Mouse (Mus musculus) testis, postnatal 14 days (tissue): ENCODE measurements around the gene Akr1c14.
"Not testable (repeated sequence)": the region's sequence is repeated elsewhere in the genome, so short reads cannot be mapped to it uniquely, and the experiment has no call there.

Experiments
- DNase-seq: peaks from one replicate; pipeline ENCODE4 v3.0.0; 2021; ENCODE audit warnings: low spot score

Gene Akr1c14

DNA sequence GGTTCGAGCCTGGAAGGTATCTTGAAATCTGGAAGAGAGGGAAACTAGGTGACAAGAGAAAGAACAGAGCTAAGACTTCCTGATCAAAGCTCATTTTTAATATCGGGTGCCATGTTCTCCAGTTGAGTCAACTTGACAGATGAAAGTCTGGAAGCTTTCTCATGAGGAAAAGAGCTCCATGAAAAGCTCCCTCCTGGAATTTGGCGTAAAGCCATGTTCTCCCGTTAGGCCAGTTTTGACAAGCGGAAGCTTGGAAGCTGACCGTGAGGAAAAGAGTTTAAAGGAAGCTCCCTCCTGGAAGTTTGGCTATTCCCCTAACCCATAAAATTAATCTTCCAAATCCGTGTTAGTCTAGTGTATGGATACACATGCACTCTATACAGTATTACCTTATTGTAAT, 74.3 kb downstream of the Akr1c14 start:
- DNase-seq: no peak

DNA sequence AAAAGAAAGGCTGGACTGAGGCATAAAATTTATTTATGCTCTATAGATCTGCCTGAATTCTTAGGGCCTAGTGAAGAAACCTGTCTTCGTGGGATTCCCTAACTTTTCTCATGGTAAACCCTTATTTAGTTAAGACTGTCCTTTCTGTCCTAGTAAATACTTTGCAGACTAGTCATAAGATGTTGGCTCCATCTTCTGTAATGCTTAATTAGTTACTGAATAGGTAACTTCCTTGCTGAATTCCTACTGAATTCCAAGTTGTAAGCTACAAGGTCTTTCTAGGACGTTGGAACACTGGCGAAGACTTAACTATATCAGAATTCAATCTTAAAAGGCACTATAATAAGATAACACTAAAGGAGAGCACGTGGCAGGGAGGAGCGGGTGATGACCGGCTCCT, 75.7 kb downstream of the Akr1c14 start:
- DNase-seq: not testable (repeated sequence)

DNA sequence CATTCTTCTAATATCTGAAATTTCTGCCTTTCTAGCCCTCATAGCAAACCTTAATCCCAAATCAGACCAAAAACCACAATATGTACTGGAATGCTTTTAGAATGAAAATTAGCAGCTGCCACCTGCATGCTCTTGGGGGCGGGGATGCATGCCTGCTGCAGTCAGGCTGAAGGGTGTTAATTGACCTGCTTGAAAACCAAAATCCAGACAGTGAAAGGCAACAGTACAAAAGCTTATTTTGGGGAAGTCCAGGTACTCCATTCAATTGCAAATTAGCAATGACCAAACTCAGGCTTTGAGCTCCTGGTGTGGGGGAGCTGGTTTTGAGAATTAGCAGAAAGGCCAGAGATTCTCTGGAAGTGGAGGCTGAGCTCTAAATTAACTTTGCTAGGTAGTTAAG, 77.0 kb downstream of the Akr1c14 start:
- not testable (repeated sequence) for DNase-seq

DNA sequence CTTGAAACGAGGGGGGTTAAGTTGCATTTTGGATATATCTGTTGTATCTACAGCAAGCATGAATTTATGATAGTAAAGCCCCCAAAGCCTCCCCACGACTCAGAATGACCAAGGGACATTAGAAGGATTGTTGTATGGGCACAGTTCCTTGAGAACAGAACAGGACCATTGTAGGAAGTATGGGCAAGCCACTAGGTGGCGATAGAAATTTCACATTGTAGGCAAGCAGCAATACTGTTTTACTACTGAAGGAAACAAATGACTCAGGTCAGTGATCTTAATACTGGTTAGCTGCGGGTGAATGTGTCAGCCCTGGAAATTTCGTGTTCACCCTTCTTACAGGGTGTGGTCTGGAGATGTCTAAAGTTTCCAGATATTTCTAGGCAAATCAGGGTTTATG, 80.3 kb downstream of the Akr1c14 start:
- no peak for DNase-seq

DNA sequence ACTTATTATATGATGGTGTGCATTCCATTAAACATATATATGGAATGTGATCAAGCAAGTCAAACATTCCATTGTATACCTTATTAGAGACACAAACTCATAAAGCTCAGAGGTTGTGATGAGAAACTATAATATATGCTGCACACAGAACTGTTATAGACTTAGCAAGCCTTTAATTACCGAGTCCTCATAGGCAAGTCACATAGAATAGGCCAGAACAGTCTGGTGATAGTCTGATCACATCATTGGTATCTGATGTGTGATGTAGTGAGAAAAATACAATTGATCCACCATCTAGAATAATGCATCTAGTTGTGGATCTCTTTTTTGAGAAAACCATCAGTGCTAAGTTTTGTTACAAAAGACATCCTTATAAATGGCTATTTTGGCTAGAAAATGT, 82.5 kb downstream of the Akr1c14 start:
- DNase-seq: no peak

DNA sequence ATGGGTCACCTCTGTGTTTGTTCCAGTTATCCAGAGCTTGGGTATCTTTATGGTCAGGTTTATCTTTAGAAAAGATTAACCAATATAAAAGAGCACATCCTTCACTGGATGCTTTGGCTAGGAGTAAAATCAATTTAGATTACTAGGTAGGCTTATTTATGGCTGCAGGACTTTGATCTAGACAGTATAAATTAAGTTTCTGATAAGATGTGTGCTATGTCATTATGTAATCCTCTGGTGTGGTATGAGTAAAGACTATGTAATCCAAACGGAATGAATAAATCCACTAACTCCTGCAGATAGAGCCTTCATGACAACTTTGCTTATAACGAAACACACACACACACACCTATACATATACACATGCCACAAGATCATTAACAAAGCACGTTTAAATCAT, 82.9 kb downstream of the Akr1c14 start:
- no peak for DNase-seq

DNA sequence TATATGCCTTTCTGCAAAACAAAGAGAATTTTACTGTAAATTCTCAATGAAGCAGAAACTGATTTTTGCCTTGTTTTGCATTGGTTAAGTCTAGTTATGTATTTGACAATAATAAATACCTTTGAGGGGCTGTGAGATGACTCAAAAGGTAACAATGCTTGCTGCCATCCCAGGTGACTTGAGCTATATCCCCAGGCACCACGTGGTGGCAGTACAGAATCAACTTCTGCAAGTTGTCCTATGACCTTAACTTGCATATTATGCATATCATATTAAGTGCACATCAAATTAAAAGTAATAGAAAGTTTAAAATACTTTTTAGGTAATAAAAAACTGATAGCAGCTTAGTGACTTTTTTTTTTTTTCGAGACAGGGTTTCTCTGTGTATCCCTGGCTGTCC, 84.3 kb downstream of the Akr1c14 start:
- DNase-seq: no peak
